Mouse (Mus musculus): ENCODE data around the gene Lamp5.

The Lamp5 gene

DNA sequence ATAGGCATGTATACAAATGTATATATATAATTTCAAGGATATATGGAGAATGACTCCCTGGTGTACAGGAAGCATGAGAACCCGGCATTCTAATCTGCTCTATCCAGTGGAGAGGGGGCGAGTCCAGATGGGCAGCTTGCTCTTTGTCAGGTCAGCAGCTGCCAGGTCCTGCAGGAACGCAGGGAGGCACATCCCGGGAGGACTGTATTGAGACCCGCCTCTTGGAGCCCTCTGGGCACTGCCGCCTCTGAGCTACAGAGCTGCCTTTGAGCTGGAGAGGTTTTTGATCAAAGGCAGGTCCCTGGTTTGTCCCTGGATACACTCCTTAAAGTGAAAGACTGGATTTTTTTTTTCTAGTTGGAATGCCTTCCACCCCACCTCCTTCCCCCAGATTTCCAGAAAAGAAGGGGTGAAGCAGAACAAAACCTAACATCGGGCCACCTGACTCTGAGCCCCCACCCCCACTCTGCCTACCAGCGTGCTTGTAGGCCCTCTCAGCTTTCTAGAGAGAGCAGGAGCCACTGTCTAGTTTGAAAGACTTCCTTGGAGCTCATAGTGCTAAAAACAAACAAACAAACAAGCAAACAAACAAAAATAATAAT lies at the start of gene Lamp5:
TSS of gene Lamp5 (plus strand) at position 552 of the 602 bp plus-strand sequence.
- no peak for DNase-seq

GRCm38 (mm10) chr2:136003836-136004235 lies 48.2 kb upstream of the Lamp5 start:
- DNase-seq, result peak; percentile 63

GRCm38 (mm10) chr2:136006280-136006679 lies 45.8 kb upstream of the Lamp5 start:
- DNase-seq, result no peak

DNA sequence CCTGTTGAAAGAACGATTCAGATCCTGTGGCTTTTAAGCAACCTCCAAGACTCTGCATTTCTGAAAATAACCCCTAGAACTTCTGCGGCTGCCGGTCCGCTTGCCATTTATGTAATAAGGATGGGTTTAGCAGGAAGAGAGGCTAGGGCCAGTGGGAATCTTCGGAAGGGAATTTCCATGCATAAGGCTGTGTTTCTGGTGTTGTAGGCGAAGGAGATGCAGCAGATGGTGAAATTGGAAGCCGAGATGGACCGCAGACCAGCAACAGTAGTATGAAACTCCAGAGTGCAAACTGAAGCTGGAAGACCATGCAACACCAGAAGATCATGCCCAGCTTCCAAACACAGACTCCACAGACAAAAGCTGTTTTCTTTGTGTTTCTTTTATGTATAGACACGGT lies 39.3 kb upstream of the Lamp5 start:
- no peak for DNase-seq

- DNase-seq, result peak; percentile 47
Observed at GRCm38 (mm10) chr2:136048464-136048863, 3.6 kb upstream of the Lamp5 start.

- DNase-seq, result peak; percentile 53
Observed at GRCm38 (mm10) chr2:136050793-136051615, 1.0 kb upstream of the Lamp5 start.

GRCm38 (mm10) chr2:136057861-136058331 lies 5.9 kb downstream of the Lamp5 start:
- DNase-seq, result no peak

- no peak for DNase-seq
Observed at GRCm38 (mm10) chr2:136058398-136058797, 6.4 kb downstream of the Lamp5 start.

- DNase-seq, result no peak
Observed at GRCm38 (mm10) chr2:136059029-136059669, 7.1 kb downstream of the Lamp5 start.

GRCm38 (mm10) chr2:136064356-136064755 lies 12.3 kb downstream of the Lamp5 start:
- no peak for DNase-seq

DNA sequence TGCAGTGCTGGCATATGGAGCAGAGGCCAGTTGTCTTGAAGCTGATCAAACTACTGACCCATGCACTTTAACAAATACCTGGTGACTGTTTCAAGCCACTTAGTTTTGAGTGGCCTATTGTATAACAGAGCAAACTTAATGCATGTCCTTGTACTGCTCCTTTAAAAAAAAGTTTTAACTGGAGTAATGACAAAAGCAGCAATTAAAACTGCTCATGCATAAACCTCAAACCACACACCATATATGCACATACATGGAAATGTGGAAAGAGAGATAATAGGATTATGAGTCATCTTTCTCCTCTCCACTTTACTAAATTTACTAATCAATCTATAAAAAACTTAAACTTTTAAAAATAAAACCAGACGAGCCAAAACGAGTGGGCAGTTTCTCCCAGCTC lies 43.9 kb downstream of the Lamp5 start:
- DNase-seq, result no peak

DNA sequence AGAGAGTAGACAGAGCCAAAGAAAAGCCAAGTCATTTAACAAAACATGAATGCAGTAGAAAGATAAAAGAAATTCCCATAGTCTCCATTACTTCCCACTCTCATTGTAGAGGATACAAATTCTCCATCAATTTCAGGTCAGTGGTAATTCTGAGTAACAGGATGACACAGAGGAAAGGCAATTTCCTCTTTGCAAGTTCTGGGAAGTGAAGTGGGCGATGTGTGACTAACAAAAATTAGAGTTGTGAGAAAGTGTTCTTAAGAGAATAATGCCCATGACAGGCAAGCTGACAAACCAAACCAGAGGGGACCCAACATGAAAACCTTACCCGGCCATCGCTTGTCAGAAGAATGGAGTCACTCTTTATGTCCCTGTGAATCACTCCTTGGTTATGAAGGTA lies 45.1 kb downstream of the Lamp5 start:
- no peak for DNase-seq

DNA sequence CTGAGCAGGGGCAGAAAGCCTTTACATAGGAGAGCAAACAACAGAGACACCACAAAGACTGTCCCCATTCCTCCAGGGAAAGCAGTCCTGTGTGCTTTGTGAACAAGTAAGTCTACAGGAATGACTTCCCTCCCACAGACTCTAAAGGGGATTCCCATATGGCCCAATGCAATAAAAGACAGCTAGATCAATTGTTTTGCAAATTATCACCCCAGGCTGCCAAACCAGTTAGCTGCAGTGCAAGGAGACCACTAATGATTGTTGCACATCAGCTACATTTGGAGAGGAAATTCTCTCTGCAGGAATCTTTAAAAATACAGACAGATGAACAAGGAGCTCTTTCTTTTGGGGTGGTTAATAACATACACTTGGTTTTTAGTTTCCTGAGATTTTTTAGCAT lies 55.6 kb downstream of the Lamp5 start:
- no peak for DNase-seq

GRCm38 (mm10) chr2:136108124-136109037 lies 56.3 kb downstream of the Lamp5 start:
- peak; percentile 18 for DNase-seq

GRCm38 (mm10) chr2:136109038-136109363 lies 57.0 kb downstream of the Lamp5 start:
- peak; percentile 9 for DNase-seq

DNA sequence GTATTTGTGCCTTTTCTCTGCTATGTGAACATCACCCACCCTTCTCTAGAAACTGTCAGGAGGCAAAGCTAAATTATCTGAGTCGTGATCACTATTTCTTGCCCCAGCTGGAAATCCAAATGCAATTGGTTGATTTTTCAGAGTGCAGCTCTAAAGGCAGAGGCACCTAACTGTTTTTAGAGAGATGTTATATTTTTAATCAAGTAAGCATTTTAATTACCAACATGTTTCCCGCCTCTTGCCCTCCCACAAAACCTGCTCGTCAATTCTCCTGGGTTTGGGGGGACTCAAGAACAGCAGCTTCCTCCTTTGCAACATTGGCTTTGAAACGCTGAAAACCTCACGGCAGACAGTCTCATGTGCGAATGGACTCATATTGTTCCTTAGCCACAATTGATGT lies 61.3 kb downstream of the Lamp5 start:
- no peak for DNase-seq

GRCm38 (mm10) chr2:136118006-136118405 lies 66.0 kb downstream of the Lamp5 start:
- DNase-seq, result no peak
